Mouse (Mus musculus) gastrocnemius, postnatal 4 days (tissue): Measurements from ENCODE around the gene Arrdc5. TPM values are rescaled to one million over a fixed set of nuclear protein-coding genes. Genes with fewer than 3 reads are reported as not detected.

Experiments
- DNase-seq, 2 experiments: peaks; one replicate each; pipeline ENCODE4 v3.0.0; 2021 to 2022; ENCODE audit warnings: low spot score in 2 of 2, mixed read lengths in 2 of 2
- total RNA-seq, 2 experiments: library from RNA; stranded (reverse); gene quantifications; 2 replicates each; pipeline ENCODE4 v1.2.3; 2021

Gene Arrdc5
- total RNA-seq, 2 experiments from 2014 or later = not detected

DNA sequence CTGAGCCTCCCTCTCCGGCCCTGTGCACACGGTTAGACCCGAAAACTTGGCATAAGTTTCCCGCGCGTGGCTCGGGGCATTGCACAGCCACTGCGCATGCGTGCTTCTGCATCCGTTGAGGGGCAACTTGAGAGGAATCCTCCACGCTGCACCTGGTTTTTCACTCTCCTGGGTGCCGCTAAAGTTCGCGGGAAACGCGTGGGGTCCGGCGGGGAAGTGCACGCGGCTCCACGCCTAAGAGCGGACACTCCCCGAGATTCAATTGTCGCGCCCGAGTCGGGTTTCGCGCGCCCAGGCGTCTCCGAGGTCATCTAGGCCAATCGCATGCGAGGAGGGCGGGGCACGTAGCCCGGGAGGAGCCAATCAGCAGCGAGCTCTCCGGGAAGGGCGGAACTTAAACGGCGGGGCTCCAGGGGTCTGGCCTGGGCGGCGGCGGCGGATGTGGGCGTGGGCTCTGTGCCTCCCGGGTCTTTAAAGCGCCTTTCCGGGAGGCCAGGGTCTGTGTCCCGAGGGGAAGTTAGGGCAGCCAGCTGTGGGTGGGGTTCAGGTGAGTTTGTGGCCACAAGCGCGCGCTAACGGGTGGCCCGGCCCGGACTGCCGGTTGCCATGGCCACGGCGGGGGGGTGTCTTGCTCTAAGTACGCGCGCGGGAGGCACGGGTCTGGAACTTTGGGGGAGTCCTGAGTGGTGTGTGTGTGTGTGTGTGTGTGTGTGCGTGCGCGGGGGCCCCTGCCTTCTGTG is 3.9 kb upstream of the Arrdc5 start:
- DNase-seq = peak; percentile 95 to 97

DNA sequence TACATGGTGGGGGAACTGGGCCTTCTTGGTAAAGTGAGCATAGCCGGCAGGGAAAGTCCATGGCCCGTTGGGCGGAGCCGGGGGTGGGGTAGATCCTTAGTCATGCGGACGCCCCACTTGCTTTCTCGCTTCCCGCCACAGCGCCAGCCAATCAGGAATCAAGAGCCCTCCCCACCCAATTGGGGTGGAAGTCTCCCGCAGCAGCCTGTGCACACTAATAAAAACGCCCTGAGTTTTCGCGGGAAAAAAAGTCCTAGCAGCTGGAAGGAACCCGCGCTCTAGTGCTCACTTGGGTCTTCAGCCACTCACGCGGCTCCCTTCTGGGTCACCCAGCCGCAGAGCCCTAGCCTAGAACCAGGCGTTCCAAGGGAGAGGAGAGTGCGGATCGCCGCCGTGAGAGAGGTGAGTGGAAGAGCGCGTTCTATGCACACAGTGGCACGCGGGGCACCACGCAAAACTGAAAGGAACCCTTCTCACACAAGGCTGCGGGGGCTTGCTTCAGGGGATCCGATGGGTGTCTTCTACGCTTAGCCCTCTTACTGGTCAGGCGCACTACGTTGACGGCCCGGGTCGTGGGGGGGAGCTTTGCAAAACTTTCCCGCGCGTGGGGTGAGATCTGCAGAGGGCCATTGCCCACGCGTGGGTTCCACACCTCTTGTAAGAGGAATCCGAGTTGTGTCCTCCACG is 3.2 kb upstream of the Arrdc5 start, which contains the start of gene Uhrf1:
Gene Uhrf1 (plus strand): TSS at position 162 of the 687 bp plus-strand sequence.
- peak; percentile 70 to 88 for DNase-seq

DNA sequence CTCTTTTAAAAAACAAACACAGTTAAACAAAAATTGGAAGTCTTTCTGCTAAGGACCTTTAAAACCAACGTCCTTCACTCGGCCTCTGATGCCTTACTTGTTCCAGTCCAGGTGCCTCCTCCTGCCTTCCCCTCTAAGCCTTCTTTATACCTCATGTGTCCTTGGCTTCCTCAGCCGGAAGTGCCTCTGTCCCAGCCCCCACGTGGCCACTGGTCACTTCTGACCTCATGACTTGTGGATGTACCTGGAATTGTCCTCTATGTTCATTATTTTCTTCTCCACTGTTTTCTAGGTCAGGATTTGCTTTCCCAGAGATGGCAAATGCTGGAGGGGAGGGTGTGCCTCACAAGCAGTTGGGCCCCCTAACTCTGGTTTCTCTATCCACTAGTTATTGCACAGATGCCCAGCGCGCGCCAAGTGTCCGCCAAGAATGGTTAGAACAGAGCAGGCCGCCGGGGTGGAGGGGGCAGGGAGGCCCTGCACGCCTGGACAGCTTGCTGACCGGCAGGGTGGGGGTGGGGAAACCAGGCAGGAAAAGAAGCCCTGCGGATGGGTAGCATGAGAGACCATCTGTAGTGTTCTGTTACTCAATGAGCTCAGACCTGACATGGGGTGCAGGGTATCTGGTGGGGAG is 2.4 kb upstream of the Arrdc5 start:
- no peak for DNase-seq

- no peak for DNase-seq
Measured at GRCm38 (mm10) chr17:56298238-56298637, 1.8 kb downstream of the Arrdc5 start.

DNA sequence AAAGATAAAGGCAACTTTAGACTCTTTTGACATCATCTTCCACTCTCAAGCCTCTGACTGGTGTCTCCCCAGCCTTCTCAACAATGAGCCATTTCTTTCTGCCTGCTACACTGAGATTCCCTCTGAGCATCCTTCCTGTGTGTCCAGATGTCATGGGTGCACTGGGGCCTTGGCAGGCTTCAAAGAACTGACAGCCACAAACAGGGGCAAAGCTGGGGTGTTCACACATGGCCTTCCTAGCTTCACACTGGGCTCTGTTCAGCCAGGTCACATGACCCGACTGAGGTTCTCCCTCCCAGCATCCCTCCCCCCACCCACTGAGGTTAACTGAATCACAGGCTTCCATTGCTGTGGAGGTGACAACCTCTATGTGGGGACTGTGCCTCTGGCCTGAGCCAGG is 3.9 kb downstream of the Arrdc5 start:
- no peak for DNase-seq

DNA sequence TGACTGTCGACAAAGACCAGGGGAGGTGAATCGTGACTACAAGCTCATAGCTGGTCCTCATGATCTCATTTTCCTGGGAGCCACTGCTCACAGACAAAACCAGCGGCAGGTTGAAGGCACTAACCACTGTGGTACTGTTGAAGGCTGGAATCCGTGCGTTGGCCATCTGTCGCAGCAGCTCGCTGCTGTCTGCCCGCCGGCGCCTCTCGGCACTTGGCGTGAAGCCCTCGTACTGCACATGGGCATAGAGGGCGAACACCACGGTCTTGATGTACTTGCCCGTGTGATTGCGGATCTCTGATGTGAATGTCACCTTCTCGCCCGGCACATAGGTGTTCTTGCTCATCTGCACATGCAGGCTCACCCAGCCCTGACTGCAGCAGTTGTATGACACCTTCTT is 5.8 kb downstream of the Arrdc5 start:
- no peak for DNase-seq

GRCm38 (mm10) chr17:56293291-56293690 is 6.8 kb downstream of the Arrdc5 start:
- DNase-seq = no peak

DNA sequence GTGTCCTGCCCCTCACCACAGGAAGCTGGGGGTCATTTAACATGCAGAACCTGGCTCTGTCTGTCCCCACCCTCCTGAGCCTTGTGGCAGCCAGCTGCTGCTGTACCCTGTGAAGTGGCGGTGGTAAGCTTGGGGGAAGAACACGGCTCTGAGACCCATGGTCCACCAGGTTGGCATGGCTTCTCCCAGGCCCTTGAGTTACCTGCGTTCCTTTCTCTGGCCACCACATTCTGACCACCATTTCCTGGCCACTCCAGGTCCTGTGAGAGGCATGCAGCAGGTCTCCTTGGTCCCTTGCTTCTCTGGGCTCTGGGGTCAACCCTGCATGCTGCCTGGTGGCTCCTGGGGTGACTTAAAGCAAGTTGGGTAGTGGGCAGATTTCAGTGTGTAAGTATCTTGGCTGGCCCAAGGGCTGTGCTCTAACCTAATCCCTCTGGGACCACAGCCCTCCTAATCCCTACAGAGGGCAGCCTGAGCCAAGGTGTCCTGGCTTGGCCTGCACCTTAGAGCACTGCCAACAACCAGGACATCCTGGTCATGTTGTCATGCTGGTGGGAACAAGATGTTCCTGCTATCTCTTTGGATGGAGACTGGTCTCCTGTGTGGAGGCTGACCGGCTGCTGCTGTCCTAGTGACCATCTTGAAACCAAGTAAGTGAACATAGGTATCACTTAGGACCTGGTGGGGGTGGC is 7.4 kb downstream of the Arrdc5 start, which contains the start of gene Plin3:
Gene Plin3 (minus strand): TSS at position 343 of the 692 bp plus-strand sequence.
- DNase-seq = no peak

- DNase-seq = no peak
Measured at GRCm38 (mm10) chr17:56291826-56292475, 8.1 kb downstream of the Arrdc5 start.

DNA sequence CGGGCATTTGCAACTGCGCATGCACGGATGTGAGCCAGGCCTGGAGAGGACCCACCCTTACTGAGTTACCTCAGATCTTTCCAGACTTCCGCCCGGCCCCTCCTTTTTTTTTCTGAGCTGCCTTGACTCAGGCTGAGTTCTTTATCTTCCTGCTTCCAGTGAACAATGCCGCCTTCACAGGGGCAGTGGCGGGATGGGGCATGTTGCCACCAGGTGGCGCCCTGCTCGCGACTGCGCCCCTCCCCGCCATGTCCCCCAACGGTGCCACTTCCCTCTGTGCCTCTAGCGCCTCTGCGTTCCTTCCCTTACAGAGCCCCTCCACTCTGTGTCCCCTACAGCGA is 8.9 kb downstream of the Arrdc5 start:
- DNase-seq = peak; percentile 87 to 90

GRCm38 (mm10) chr17:56290388-56291170 is 9.5 kb downstream of the Arrdc5 start:
- DNase-seq = peak; percentile 96 to 97

- DNase-seq = peak in 1 of 2 experiments; percentile 75
Measured at GRCm38 (mm10) chr17:56289371-56290331, 10.4 kb downstream of the Arrdc5 start.

DNA sequence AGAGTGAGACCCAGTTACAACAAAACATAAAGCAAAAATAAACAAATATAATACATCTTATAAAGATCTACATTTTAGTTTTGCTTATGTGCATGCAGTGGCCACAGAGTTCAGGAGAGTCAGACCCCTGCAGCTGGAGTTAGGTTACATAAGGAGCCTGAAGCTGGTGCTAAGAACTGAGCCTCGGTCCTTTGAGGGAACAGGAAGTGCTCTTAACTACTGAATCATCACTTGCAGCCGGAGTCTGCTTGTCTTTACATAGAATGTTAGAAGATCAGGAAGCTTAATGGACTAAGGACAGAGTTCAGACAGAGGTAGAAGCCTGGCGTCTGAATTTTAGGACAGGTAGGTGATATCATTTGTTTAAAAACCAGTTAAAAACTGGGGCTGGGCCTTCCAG is 11.2 kb downstream of the Arrdc5 start:
- no peak for DNase-seq

DNA sequence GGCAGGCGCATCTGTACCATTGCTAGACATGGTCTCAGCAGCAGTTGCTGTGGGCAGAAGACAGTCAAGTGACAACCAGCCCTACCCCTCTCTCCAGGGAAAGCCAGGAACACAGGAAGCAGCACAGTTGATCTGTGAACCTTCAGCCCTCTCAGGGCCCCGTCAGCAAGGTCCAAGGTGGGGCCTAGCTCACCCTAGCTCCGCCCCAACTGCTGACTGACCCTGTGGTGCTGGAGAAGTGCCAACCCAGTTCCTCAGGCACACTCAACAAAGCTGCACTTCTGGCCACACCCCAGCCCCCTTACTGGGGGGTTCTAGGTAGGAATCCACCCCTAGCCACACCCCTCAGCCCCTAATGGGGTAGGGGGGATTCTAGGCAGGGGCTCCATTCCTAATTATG is 12.3 kb downstream of the Arrdc5 start:
- no peak for DNase-seq

DNA sequence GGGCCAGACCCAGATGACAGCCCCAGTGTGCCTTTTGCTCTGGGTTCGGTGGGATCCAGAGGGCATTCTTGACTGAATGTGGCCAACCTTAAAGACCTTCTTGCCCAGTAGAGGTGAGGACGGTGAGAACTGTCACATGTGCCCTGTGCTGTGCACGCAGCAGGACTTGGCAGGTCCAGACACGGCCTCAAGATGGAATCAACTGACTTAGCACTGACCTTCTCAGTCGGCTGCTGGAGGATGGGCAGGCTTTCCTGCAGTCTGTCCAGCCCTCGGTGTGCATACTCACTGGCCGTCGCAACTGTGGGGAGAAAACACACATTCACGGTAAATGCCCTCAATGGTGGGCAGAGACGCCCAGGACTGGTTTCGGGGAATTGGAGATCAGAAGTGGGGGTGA is 14.1 kb downstream of the Arrdc5 start:
- DNase-seq = no peak

DNA sequence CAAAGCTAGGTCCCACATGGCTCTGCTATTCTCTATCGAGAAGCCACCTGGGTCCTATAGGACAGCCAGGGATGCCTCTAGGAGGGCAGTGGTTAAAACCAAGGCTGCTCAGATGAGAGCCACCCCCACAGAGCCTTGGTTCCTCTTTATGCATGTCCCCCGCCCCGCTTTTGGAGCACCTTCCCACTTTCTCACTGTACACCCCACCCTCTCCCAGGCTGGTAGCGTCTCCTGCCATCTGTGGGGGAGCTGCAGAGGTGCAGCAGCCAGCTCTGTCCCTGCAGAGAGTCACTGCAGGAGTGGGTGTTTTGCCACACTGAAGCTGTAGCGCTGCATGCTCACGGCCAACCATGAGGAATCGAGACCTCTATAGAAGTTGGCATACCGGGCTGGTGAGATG is 16.8 kb downstream of the Arrdc5 start:
- no peak for DNase-seq

- no peak for DNase-seq
Measured at GRCm38 (mm10) chr17:56282802-56283201, 17.3 kb downstream of the Arrdc5 start.

GRCm38 (mm10) chr17:56281193-56281592 is 18.9 kb downstream of the Arrdc5 start:
- DNase-seq = no peak
